Mouse (Mus musculus): Measurements from ENCODE around the gene Frmd6.
A peak's percentile ranks its signal among the peaks of the same experiment; 100 is the strongest.

The Frmd6 gene

GRCm38 (mm10) chr12:70906867-70907266 lies 81.6 kb downstream of the Frmd6 start:
- no peak for DNase-seq

GRCm38 (mm10) chr12:70907651-70908050 lies 82.3 kb downstream of the Frmd6 start:
- DNase-seq: no peak

- DNase-seq: no peak
These were observed 82.8 kb downstream of the Frmd6 start for GRCm38 (mm10) chr12:70908076-70908475.

DNA sequence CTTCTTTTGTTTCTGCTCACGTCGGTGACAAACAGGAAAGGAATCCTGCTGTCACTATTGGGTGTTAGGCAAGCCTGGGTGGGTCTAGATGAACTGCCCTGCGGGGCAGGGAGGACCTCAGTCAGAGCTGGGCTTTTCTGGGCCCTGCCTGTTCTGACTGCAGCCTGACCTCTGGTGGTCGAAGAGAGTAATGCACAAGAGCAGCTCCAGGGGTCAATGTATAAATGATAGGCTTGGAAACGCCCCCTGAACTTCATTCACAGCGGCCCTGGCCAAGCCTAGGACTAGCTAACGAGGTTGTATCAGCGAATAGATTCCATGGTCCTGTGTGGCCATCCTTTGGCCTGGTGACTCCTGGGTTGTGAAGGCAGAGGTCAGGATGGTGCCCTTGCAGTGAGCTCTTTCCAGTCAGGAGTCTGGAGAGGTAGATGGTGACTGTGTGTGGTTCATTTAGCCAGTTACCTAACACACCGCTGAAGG lies 85.0 kb downstream of the Frmd6 start:
- DNase-seq: peak; percentile 91

- DNase-seq: peak; percentile 84
These were observed 85.7 kb downstream of the Frmd6 start for GRCm38 (mm10) chr12:70911029-70911428.

DNA sequence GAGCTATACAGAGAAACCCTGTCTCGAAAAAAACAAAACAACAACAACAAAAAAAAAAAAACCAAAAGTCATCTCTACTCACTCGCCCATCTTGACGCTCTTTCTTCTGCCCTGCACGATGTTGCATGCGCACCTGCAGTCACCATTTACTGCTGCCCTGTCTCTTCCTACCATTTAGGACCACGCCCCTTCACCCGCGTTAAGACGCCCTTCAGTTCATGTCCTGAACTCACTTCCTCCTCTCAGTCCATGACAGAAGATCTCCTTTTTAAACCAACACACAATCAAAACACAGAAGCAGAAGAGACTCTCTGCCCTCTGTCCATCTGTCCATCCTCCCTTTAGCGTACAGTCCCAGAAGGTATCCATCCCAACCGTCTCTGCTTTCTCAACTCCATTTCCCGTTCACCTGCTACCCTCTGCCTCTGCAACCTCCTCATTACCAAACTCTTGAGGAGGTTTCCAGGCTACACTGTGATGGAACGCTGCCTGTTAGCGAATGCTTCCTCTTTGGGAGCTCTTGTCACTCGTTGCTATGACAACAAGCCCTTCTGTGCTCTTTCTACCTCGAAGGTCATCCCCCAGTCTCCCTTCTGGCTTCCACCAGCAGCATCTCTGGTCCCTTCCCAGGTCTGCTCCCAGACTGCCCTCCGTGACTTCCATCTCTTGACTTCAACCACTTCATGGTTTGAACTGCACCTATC lies 86.5 kb downstream of the Frmd6 start:
- no peak for DNase-seq

- DNase-seq: peak; percentile 53
These were observed 88.1 kb downstream of the Frmd6 start for GRCm38 (mm10) chr12:70913429-70913828.

GRCm38 (mm10) chr12:70914387-70914786 lies 89.1 kb downstream of the Frmd6 start:
- peak; percentile 72 for DNase-seq

DNA sequence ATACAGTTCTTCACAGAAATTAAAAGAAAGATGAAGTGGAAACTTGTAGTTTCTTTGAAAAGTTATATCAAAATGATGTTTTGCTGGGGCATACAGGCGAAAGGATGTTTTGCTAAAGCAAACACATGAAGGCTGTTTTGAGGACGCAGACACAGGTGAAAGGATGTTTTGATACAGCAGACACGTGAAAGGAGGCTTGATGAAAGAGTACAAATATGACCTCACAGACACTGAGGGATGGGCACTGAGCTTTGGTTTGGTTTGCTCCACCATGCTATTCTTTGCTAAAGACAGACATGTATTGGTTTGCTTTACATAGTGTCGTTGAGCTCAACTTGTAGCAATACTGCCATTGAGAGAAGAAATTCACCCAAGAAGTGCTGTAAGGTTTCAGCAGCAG lies 104.5 kb downstream of the Frmd6 start:
- no peak for DNase-seq

DNA sequence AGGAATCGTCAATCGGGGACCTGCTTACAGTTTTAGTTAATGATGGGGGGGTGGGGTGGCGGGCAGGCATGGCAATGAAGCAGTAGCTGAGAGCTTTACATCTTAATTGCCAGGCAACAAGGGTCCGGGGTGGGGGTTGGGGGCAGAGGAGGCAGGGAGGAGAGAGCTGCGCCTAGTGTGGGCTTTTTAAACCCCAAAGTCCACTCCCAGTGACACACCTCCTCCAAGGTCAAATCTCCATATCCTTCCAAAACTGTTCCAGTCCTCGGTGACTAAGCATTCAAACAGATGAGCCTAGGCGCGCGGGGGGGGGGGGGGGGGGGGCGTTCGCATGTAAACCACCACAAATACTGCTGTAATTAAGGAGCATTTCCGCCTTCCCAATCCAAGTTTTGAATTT lies 111.8 kb downstream of the Frmd6 start:
- no peak for DNase-seq

DNA sequence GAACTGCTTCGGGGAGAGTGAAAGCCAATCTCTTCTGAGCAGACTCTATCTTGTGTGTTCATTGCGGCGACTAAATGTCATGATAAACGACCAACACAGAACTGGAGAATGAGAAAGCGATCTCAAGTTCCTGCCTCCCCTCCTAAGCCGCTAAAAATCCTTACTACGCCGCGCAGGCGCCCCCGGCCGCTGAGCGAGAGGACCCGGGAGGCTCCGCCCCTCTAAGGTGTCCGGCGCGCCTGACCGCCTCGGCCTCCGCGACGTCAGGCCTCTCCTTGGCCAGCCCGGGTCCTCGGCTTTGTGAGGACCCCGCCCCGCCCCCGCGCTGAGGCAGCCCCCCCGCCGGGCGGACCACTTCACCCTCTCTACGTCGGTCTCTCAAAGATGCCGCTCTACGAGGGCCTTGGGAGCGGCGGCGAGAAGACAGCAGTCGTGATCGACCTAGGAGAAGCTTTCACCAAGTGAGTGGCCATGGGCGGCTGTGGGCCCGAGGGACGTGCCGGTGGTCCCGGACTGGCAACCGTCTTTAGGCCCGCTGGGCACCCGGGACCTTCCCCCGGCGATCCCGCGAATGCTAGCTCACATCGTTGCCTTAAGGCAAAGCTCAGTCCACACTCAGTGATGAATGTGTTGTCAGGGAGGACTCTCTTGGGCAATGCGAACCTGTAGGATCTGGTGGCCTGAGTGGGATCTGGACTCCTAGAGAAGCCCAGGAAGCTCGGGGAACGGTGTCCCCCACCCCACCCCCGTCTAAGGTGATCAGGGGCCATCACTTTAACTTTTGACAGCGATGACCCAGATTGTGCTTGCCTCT lies 112.5 kb downstream of the Frmd6 start, which contains the start of gene Actr10:
Gene Actr10, plus strand, starts transcription at position 287 of the 814 bp plus-strand sequence.
- peak; percentile 95 for DNase-seq

- no peak for DNase-seq
These were observed 115.5 kb downstream of the Frmd6 start for GRCm38 (mm10) chr12:70940806-70941205.

- DNase-seq: no peak
These were observed 118.9 kb downstream of the Frmd6 start for GRCm38 (mm10) chr12:70944181-70944580.

GRCm38 (mm10) chr12:70946585-70947256 lies 121.4 kb downstream of the Frmd6 start:
- DNase-seq: no peak
